Mouse (Mus musculus): Measurements from ENCODE around the gene Cavin2.
A peak's percentile ranks its signal among the peaks of the same experiment; 100 is the strongest.

Gene Cavin2

GRCm38 (mm10) chr1:51315476-51315875 is 26.6 kb downstream of the Cavin2 start:
- no peak for DNase-seq

- no peak for DNase-seq
Observed at GRCm38 (mm10) chr1:51323506-51323905, 34.6 kb downstream of the Cavin2 start.

GRCm38 (mm10) chr1:51328541-51328940 is 39.6 kb downstream of the Cavin2 start:
- DNase-seq, result peak in 1 of 2 experiments; percentile 33

DNA sequence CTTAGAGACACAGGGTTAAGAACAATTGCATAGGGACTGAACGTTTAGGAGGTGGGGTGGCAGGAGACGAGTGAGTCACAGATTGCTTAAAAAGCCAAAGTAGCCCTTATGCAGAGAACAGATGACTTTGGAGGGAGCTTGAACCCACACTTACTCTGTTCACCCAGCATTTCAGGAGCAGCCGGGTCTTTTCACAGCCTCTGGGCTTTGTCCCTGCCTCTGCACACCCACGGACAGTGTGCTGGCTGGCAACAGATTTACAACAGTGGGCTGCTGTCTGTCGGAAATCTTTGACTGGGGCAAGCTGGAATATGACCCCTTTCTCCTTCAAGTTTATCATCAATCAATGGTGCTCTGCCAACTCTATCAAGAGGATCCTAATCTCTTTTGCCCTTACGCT is 44.1 kb downstream of the Cavin2 start:
- peak; percentile 31 to 32 for DNase-seq

DNA sequence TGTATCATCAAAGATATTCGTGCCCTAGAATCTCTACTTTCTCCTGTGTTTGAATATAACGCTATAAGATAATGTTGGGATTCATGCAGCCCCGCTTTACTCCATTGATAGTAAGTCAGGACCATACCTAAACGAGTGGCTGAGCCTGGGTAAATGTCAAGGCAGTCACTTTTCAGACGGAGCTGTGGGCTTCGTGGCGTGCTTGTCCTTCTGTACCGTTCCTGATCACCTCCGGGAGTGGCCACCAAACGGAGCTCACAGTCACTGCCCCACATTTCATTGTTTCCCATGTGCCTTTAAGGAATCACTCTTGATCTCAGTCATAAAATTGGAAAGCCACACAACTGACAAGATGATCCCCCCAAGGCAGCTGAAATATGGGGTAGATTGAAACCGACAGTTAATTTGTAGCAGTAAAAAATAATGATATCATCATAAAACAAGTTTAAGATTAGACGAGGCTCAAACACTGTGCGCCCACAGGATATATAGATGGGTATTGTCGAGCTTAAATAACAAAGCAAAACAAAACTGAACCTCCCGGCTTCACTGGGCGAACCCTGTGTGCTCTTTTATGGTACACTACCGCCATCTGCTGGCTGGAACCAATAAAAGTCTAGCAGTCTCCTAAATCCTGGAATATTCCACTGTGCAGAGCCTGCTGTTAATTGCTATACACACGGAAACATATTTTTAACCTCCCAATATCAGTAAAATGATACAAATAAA is 44.8 kb downstream of the Cavin2 start:
- DNase-seq, result peak; percentile 89 to 94

GRCm38 (mm10) chr1:51334289-51334688 is 45.4 kb downstream of the Cavin2 start:
- DNase-seq, result peak; percentile 53 to 68

GRCm38 (mm10) chr1:51335081-51335480 is 46.2 kb downstream of the Cavin2 start:
- DNase-seq, result no peak

DNA sequence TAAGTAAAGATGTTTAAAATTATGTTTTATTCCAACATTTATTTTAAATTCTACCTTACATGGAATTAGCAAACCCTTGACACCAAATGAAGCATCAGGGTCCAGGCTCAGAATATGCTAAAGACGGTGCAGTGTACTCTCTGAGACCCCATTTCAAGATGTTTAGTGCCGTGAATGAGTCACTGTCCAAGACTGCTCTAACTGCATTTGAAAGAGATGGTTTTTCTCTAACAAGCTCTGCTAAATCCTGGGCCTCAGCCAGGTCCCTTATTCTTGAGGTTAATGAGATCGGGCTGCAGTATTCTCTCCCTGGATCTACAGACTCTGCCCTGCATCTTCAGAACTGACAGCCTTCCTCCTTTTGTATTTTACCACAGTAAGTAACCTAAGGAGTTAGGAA is 55.2 kb downstream of the Cavin2 start:
- peak in 1 of 2 experiments; percentile 21 for DNase-seq

DNA sequence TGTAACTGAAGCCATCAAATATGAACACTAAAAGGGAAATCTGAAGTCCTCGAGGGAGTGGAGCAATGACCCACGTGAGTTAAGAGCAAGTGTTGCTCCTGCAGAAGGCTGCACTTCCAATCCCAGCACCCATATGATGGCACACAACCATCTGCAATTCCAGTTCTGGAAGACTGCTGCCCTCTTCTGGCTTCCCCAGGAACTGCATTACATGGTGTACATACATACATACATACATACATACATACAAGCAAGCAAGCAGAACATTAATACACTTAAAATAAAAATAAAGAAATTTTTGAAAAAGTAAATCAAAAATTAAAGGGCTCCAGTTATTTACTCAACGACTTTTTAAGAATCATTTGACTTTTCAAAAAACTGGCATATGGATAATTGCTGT is 58.7 kb downstream of the Cavin2 start:
- no peak for DNase-seq

GRCm38 (mm10) chr1:51348631-51349030 is 59.7 kb downstream of the Cavin2 start:
- no peak for DNase-seq

DNA sequence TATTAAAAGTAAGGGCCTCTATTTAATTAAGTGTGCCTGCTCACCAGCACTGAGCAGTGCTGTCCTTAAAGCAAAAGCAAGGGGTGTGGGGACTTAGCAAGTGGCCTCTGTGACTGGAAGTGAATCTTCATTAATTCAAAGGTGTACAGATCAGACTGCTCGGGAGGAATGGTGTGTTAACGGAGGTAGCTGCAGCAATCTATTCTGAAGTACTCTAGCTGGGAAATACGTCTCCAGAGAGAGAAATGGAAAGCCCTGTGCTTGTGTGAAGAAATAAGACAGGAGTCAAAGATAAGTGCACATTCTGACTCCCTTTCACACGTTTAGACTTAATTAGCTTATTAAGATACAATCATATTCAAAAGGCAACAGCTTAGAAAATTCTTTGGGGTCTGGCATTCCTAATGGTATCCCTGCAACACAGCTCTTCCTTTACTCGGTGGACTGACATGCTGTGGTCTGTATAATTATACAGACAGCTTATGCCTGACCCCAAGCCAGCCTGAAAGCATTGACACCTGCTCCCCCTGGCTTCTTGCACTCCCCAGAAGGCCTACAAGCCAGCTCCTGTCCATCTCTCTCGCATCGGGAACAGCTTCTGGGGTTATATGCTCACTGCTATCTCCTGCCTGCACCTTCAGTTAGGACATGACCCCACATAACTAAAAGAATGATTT is 60.5 kb downstream of the Cavin2 start:
- no peak for DNase-seq

All from cerebellum, postnatal 25 days (tissue).